Mouse (Mus musculus): ENCODE data around the gene Cdhr4. TPM values are rescaled to one million over a fixed set of nuclear protein-coding genes. Genes with fewer than 3 reads are reported as not detected.

The Cdhr4 gene
- polyA plus RNA-seq, 1 experiment = 5.2 TPM

GRCm38 (mm10) chr9:107960928-107961327, 31.4 kb upstream of the Cdhr4 start:
- Histone ChIP-seq H3K27ac (ENCODE audit: insufficient read depth, low read depth, low read length) (no peak overlapping the region), H3K4me1 (ENCODE audit: control insufficient read depth, insufficient read depth, low read length) (peaks cover 6% of the 10 kb centered on the region), H3K4me3 (ENCODE audit: insufficient read depth, low read length) (no peak overlapping the region)
- TF ChIP-seq CTCF (IDR thresholded peaks at IDR 0.05; ENCODE audit: low read depth, low read length) = no peak
- no peak for TF ChIP-seq POLR2A (IDR thresholded peaks at IDR 0.05; ENCODE audit: borderline replicate concordance, low read depth, low read length)

GRCm38 (mm10) chr9:107961351-107961762, 30.9 kb upstream of the Cdhr4 start:
- TF ChIP-seq POLR2A (IDR thresholded peaks at IDR 0.05; ENCODE audit: borderline replicate concordance, low read depth, low read length) (no peak), CTCF (IDR thresholded peaks at IDR 0.05; ENCODE audit: low read depth, low read length) (no peak)
- Histone ChIP-seq H3K4me1 (ENCODE audit: control insufficient read depth, insufficient read depth, low read length) (peaks cover 4% of the 10 kb centered on the region), H3K27ac (ENCODE audit: insufficient read depth, low read depth, low read length) (no peak overlapping the region)

DNA sequence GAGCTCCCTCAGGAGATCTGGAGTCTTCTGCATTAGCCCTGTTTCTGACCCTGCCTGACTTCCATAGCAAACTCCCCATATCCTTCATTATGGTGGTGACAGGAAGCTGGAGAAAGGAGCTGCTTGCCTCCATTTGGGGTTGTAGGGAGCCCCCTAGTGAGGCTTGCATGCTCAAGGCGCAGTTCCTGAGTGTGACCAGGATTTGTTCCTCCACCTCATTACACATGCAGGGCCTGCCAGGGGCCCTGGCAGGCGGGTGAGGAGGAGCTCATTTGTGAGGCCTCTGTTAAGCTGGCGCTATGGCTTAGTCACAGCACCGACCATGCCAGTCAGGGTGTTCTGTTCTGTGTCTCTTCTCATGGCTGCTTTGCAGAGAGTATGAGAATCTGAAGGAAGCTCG, 30.4 kb upstream of the Cdhr4 start:
- no peak for TF ChIP-seq POLR2A (IDR thresholded peaks at IDR 0.05; ENCODE audit: borderline replicate concordance, low read depth, low read length)
- TF ChIP-seq CTCF (IDR thresholded peaks at IDR 0.05; ENCODE audit: low read depth, low read length) = peak; percentile 31; the same call in 1 of the 2 replicates
- Histone ChIP-seq H3K27ac (ENCODE audit: insufficient read depth, low read depth, low read length) (no peak overlapping the region), H3K4me1 (ENCODE audit: control insufficient read depth, insufficient read depth, low read length) (peaks cover 6% of the 10 kb centered on the region), H3K4me3 (ENCODE audit: insufficient read depth, low read length) (no peak overlapping the region)

More at GRCm38 (mm10) chr9:107961351-107961762, 30.9 kb upstream of the Cdhr4 start:
- no peak overlapping the region for H3K4me3 ChIP-seq (ENCODE audit: insufficient read depth, low read length)

- peaks cover 13% of the 10 kb centered on the region for H3K4me1 ChIP-seq (ENCODE audit: control insufficient read depth, insufficient read depth, low read length)
- no peak overlapping the region for H3K27ac ChIP-seq (ENCODE audit: insufficient read depth, low read depth, low read length)
- TF ChIP-seq POLR2A (IDR thresholded peaks at IDR 0.05; ENCODE audit: borderline replicate concordance, low read depth, low read length) (no peak), CTCF (IDR thresholded peaks at IDR 0.05; ENCODE audit: low read depth, low read length) (no peak)
- no peak overlapping the region for H3K4me3 ChIP-seq (ENCODE audit: insufficient read depth, low read length)
These were observed 29.4 kb upstream of the Cdhr4 start for GRCm38 (mm10) chr9:107962916-107963315.

- TF ChIP-seq CTCF (IDR thresholded peaks at IDR 0.05; ENCODE audit: low read depth, low read length) (peak; percentile 91), POLR2A (IDR thresholded peaks at IDR 0.05; ENCODE audit: borderline replicate concordance, low read depth, low read length) (no peak)
- H3K4me3 ChIP-seq (ENCODE audit: insufficient read depth, low read length) = no peak overlapping the region
- peak overlapping the region; percentile 16; the same call in 1 of the 2 replicates for H3K27ac ChIP-seq (ENCODE audit: insufficient read depth, low read depth, low read length)
- H3K4me1 ChIP-seq (ENCODE audit: control insufficient read depth, insufficient read depth, low read length) = peaks cover 20% of the 10 kb centered on the region
These were observed 28.6 kb upstream of the Cdhr4 start for GRCm38 (mm10) chr9:107963700-107964099.

DNA sequence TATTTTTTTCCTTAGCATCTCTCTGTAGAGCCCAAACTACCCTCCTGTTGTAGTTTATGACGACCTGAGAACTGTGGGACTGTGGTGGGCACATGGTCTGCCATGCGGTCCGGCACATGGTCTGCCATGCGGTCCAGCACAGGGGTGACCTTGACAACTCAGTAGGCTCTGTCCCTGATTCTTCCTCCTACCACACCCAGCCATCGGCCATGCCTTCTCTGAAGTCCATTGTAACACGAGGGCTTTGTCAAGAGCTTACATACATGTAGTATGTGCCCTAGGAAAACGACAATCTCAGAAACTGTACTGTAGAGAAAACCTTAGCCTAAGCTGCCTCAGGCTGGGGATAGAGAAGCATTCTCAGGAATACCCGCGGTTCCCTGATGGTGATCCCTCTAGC, 27.6 kb upstream of the Cdhr4 start:
- no peak overlapping the region for H3K27ac ChIP-seq (ENCODE audit: insufficient read depth, low read depth, low read length)
- peaks cover 20% of the 10 kb centered on the region for H3K4me1 ChIP-seq (ENCODE audit: control insufficient read depth, insufficient read depth, low read length)
- TF ChIP-seq POLR2A (IDR thresholded peaks at IDR 0.05; ENCODE audit: borderline replicate concordance, low read depth, low read length) = no peak
- no peak for TF ChIP-seq CTCF (IDR thresholded peaks at IDR 0.05; ENCODE audit: low read depth, low read length)
- no peak overlapping the region for H3K4me3 ChIP-seq (ENCODE audit: insufficient read depth, low read length)

DNA sequence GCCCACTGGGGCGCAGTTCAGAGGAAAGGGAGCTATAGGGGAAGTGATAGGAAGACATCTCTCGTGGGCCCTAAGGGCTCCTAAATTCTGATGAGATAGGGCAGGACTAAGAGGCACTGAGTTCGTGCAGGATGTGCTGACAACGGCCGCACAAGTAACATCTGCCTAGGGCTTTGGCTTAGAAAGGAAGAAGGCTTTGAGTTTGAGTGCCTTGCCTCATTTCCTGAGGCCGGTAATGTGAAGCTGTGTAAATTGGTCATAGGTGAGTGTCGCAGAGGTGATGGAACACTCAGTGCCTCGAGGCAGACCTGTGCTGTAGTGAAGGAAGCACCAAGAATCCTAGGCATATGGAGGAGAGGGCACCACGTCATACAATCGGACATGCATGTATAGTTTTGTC, 25.6 kb upstream of the Cdhr4 start:
- TF ChIP-seq CTCF (IDR thresholded peaks at IDR 0.05; ENCODE audit: low read depth, low read length) = no peak
- TF ChIP-seq POLR2A (IDR thresholded peaks at IDR 0.05; ENCODE audit: borderline replicate concordance, low read depth, low read length) = no peak
- H3K27ac ChIP-seq (ENCODE audit: insufficient read depth, low read depth, low read length) = no peak overlapping the region
- H3K4me3 ChIP-seq (ENCODE audit: insufficient read depth, low read length) = no peak overlapping the region
- peaks cover 29% of the 10 kb centered on the region for H3K4me1 ChIP-seq (ENCODE audit: control insufficient read depth, insufficient read depth, low read length)

GRCm38 (mm10) chr9:107967437-107967836, 24.9 kb upstream of the Cdhr4 start:
- no peak for TF ChIP-seq POLR2A (IDR thresholded peaks at IDR 0.05; ENCODE audit: borderline replicate concordance, low read depth, low read length)
- no peak for TF ChIP-seq CTCF (IDR thresholded peaks at IDR 0.05; ENCODE audit: low read depth, low read length)
- Histone ChIP-seq H3K27ac (ENCODE audit: insufficient read depth, low read depth, low read length) (no peak overlapping the region), H3K4me3 (ENCODE audit: insufficient read depth, low read length) (no peak overlapping the region), H3K4me1 (ENCODE audit: control insufficient read depth, insufficient read depth, low read length) (peaks cover 32% of the 10 kb centered on the region)

DNA sequence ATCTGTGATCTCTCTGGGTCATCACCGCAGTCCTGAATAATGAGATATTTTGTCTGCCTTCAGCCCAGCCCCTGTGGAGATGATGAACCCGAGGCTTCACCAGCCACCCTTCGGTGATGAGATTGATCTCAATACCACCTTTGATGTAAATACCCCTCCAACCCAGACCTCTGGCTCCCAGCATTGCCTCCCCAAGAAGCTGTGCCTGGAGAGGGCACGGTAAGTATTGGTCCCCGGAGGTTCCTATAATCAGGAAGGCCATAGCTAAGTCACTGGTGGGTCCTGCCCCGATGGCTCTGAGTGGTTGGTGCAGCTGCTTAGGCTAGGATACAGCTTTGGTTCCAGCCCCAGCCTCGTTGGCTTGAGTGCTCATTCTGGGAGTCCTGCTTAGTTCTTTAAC, 23.8 kb upstream of the Cdhr4 start:
- Histone ChIP-seq H3K4me3 (ENCODE audit: insufficient read depth, low read length) (no peak overlapping the region), H3K4me1 (ENCODE audit: control insufficient read depth, insufficient read depth, low read length) (peaks cover 32% of the 10 kb centered on the region), H3K27ac (ENCODE audit: insufficient read depth, low read depth, low read length) (peak overlapping the region; percentile 17; the same call in 1 of the 2 replicates)
- TF ChIP-seq CTCF (IDR thresholded peaks at IDR 0.05; ENCODE audit: low read depth, low read length) (no peak), POLR2A (IDR thresholded peaks at IDR 0.05; ENCODE audit: borderline replicate concordance, low read depth, low read length) (no peak)

GRCm38 (mm10) chr9:107970311-107970710, 22.0 kb upstream of the Cdhr4 start:
- Histone ChIP-seq H3K4me3 (ENCODE audit: insufficient read depth, low read length) (no peak overlapping the region), H3K27ac (ENCODE audit: insufficient read depth, low read depth, low read length) (no peak overlapping the region), H3K4me1 (ENCODE audit: control insufficient read depth, insufficient read depth, low read length) (peaks cover 39% of the 10 kb centered on the region)
- TF ChIP-seq POLR2A (IDR thresholded peaks at IDR 0.05; ENCODE audit: borderline replicate concordance, low read depth, low read length) (no peak), CTCF (IDR thresholded peaks at IDR 0.05; ENCODE audit: low read depth, low read length) (no peak)

Measured in bone marrow macrophage, adult 2 months (primary cell).